Mouse (Mus musculus): ENCODE measurements around the gene Bscl2.
"Not testable (repeated sequence)": the region's sequence is repeated elsewhere in the genome, so short reads cannot be mapped to it uniquely, and the experiment has no call there.

Gene Bscl2

GRCm38 (mm10) chr19:8871267-8872186 is 34.3 kb downstream of the Bscl2 start, which contains the start of gene Ubxn1:
Gene Ubxn1, plus strand, starts transcription at chr19:8871496.
- DNase-seq (ENCODE audit: low spot score in 2 of 2), result peak; percentile 96 to 97

GRCm38 (mm10) chr19:8872266-8872840 is 35.1 kb downstream of the Bscl2 start:
- DNase-seq (ENCODE audit: low spot score in 2 of 2), result no peak

- no peak for DNase-seq (ENCODE audit: low spot score in 2 of 2)
Measured at GRCm38 (mm10) chr19:8875031-8875430, 37.8 kb downstream of the Bscl2 start.

GRCm38 (mm10) chr19:8880311-8881033 is 43.2 kb downstream of the Bscl2 start, which contains the start of gene Uqcc3:
Gene Uqcc3, minus strand, starts transcription at chr19:8880923.
- peak; percentile 89 to 91 for DNase-seq (ENCODE audit: low spot score in 2 of 2)

- DNase-seq (ENCODE audit: low spot score in 2 of 2), result no peak
Measured at GRCm38 (mm10) chr19:8881034-8881392, 43.7 kb downstream of the Bscl2 start.

GRCm38 (mm10) chr19:8883616-8884015 is 46.3 kb downstream of the Bscl2 start, which contains the start of the genes Lbhd1 and Gm49403:
Gene Lbhd1, plus strand, starts transcription at chr19:8883732.
Gene Gm49403, plus strand, starts transcription at chr19:8883930.
- no peak for DNase-seq (ENCODE audit: low spot score in 2 of 2)

- DNase-seq (ENCODE audit: low spot score in 2 of 2), result no peak
Measured at GRCm38 (mm10) chr19:8886916-8887584, 49.8 kb downstream of the Bscl2 start.

GRCm38 (mm10) chr19:8887585-8888463 is 50.6 kb downstream of the Bscl2 start:
- no peak for DNase-seq (ENCODE audit: low spot score in 2 of 2)

- DNase-seq (ENCODE audit: low spot score in 2 of 2), result peak; percentile 94 to 97
Measured at GRCm38 (mm10) chr19:8888511-8889385, 51.5 kb downstream of the Bscl2 start, which contains the start of the genes 1810009A15Rik and Gm49416. Gene 1810009A15Rik, plus strand, starts transcription at chr19:8888853. Gene Gm49416, plus strand, starts transcription at chr19:8888926.

- DNase-seq (ENCODE audit: low spot score in 2 of 2), result peak; percentile 78 to 85
Measured at GRCm38 (mm10) chr19:8892829-8893766, 55.8 kb downstream of the Bscl2 start, which contains the start of gene Ints5. Gene Ints5, plus strand, starts transcription at chr19:8893005.

GRCm38 (mm10) chr19:8895397-8895960 is 58.2 kb downstream of the Bscl2 start:
- DNase-seq (ENCODE audit: low spot score in 2 of 2), result no peak

- not testable (repeated sequence) for DNase-seq (ENCODE audit: low spot score in 2 of 2)
Measured at GRCm38 (mm10) chr19:8896231-8896630, 59.0 kb downstream of the Bscl2 start.

- not testable (repeated sequence) for DNase-seq (ENCODE audit: low spot score in 2 of 2)
Measured at GRCm38 (mm10) chr19:8897211-8897864, 60.1 kb downstream of the Bscl2 start.

GRCm38 (mm10) chr19:8897865-8898495 is 60.7 kb downstream of the Bscl2 start, which contains the start of gene Ganab:
Gene Ganab, plus strand, starts transcription at chr19:8898071.
- peak; percentile 96 to 98 for DNase-seq (ENCODE audit: low spot score in 2 of 2)
